Mouse (Mus musculus) lung, embryonic 15.5 days (tissue): ENCODE data around the gene Tmem234. TPM values are rescaled to one million over a fixed set of nuclear protein-coding genes. Genes with fewer than 3 reads are reported as not detected.

Experiments used
- ATAC-seq: fragments of 200-750 bp; cut with Nextera tagmentation; 2 replicates; pipeline ENCODE4 v1.8.0; 2017; ENCODE audit warnings: moderate number of reproducible peaks, borderline replicate concordance; ENCODE audit not compliant: low FRiP score, low TSS enrichment; ENCODE audit errors: extremely low read depth
- H3K27ac ChIP-seq: fragments of 300-500 bp; sonication (generic); 2 replicates; pipeline ENCODE4 v1.5.1; 2015; ENCODE audit warnings: moderate library complexity, mild to moderate bottlenecking, inconsistent platforms
- H3K27me3 ChIP-seq: fragments of 300-500 bp; sonication (generic); 2 replicates; pipeline ENCODE4 v1.6.1; 2015; ENCODE audit warnings: inconsistent platforms
- H3K36me3 ChIP-seq: fragments of 300-500 bp; sonication (generic); 2 replicates; pipeline ENCODE4 v1.6.1; 2015; ENCODE audit warnings: inconsistent platforms
- H3K4me1 ChIP-seq: fragments of 300-500 bp; sonication (generic); 2 replicates; pipeline ENCODE4 v1.6.1; 2015; ENCODE audit warnings: inconsistent platforms
- H3K4me2 ChIP-seq: fragments of 300-500 bp; sonication (generic); 2 replicates; pipeline ENCODE4 v1.6.1; 2015; ENCODE audit warnings: inconsistent platforms, mild to moderate bottlenecking, moderate library complexity
- H3K4me3 ChIP-seq: fragments of 300-500 bp; sonication (generic); 2 replicates; pipeline ENCODE4 v1.5.1; 2015; ENCODE audit warnings: mild to moderate bottlenecking, inconsistent platforms
- H3K9ac ChIP-seq: fragments of 300-500 bp; sonication (generic); 2 replicates; pipeline ENCODE4 v1.6.1; 2015; ENCODE audit warnings: inconsistent platforms
- H3K9me3 ChIP-seq: fragments of 300-500 bp; sonication (generic); 2 replicates; pipeline ENCODE4 v1.6.1; 2016; ENCODE audit warnings: inconsistent platforms
- WGBS: fragments of 180-500 bp; shearing (Covaris S2); methylation state at CpG from one replicate; pipeline ENCODE4 v1.1.7; 2015; 5-methylcytosine and 5-hydroxymethylcytosine counted together
- polyA plus RNA-seq: library from polyadenylated mRNA; unstranded; fragments of >200 nt; fragmentation: Nextera tagmentation; extraction: Ambion mirVana; gene quantifications from 2 replicates; pipeline ENCODE4 v1.2.1, GENCODE M21; 2015

The Tmem234 gene
- polyA plus RNA-seq, 1 experiment from 2014 or later = 191 TPM

DNA sequence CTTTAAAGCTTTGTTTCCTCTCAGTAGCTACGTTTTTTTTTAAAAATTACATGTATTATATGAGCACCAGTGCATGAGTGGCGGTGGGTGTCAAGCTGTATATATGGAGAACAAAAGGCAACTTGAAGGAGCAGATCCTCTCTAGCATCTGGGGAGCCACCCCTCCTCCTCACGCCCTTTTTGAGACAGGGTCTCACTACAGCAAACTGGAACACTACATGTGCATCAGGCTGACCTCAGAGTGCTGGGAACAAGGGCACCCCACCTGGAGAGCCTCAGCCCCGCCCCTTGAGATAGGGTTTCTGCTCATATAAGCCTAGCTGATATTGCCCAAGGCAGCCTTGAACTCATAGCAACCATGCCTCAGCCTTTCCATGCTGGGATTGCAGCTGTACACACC, 25.0 kb downstream of the Tmem234 start:
- Histone ChIP-seq H3K4me1 (peaks cover 42% of the 10 kb centered on the region), H3K4me3 (no peak overlapping the region), H3K27ac (peak overlapping the region; percentile 84), H3K36me3 (peaks cover 43% of the 10 kb centered on the region), H3K9me3 (no peaks in the 10 kb centered on the region), H3K27me3 (no peaks in the 10 kb centered on the region), H3K9ac (0 out of 2 replicates have a peak overlapping the region, but pooled peaks have one; percentile 31), H3K4me2 (peak overlapping the region; percentile 71)
- no peak for ATAC-seq
- WGBS = 45% methylated on average over 4 of the region's 4 CpGs

DNA sequence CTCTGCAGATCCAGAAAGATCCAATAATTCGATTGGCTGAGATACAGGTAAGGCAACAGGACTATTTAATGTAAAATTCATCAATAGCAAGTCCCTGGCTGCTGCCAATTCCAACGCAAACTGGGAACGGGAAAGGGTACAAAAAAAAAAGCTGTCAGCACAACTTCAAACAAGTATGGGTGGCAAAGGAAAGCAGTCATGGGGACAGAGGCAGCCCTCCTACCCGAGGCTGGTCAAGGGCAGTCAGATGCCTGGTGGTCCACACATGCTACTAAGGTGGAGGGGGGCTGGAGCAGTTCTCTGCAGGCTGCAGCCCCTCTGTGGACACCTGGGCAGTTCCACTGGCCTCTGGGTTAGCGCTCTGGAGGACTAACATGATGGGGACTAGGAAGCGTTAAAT, 25.6 kb downstream of the Tmem234 start:
- H3K4me3 ChIP-seq = no peak overlapping the region
- H3K36me3 ChIP-seq = peaks cover 48% of the 10 kb centered on the region
- no peak overlapping the region for H3K4me2 ChIP-seq
- H3K9ac ChIP-seq = no peak overlapping the region
- 61% methylated on average over 6 of the region's 6 CpGs for WGBS
- peaks cover 43% of the 10 kb centered on the region for H3K4me1 ChIP-seq
- H3K27me3 ChIP-seq = no peaks in the 10 kb centered on the region
- H3K27ac ChIP-seq = no peak overlapping the region
- ATAC-seq = no peak
- H3K9me3 ChIP-seq = no peaks in the 10 kb centered on the region

DNA sequence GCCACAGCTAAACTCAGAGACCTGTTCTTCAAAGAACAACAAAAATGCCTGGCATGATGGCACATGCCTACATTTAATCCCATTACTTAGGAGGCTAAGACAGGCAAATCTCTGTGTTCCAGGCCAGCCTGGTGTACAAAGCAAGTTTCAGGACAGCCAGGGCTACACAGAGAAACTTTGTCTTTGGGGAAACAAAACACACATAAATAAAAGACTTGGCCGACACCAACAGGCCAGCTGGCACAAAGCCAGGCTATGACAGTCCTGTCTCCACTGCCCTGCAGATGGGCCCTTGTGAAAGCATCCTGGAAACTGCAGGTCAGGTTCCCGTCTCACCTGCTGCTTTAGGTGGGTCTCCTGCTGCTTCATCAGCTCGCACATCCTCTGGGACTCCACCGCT, 30.5 kb downstream of the Tmem234 start:
- Histone ChIP-seq H3K36me3 (peaks cover 96% of the 10 kb centered on the region), H3K27me3 (no peaks in the 10 kb centered on the region), H3K27ac (no peak overlapping the region), H3K9ac (no peak overlapping the region), H3K9me3 (no peaks in the 10 kb centered on the region), H3K4me1 (peaks cover 17% of the 10 kb centered on the region), H3K4me3 (no peak overlapping the region), H3K4me2 (no peak overlapping the region)
- ATAC-seq = no peak
- 70% methylated on average over 4 of the region's 4 CpGs for WGBS

DNA sequence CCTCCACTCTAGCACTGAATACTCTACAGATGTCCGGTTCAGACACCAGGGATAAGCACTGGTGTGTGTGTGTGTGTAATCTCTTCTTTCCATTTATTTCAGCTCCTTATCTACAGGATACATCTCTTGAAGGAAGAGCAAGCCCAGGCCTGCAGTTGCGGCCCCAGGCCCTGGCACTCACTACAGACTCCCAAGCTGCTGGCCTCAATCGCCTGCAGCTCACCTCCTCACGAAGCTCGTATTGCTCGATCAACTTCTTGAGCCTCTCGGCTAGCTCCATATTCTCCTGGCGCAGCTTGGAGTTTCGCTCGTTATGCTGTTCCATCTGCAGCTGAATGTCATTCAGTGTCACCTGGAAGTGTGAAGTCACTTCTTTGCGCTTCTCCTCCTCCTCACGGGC, 31.4 kb downstream of the Tmem234 start:
- Histone ChIP-seq H3K4me2 (no peak overlapping the region), H3K9ac (no peak overlapping the region), H3K4me3 (no peak overlapping the region), H3K4me1 (peaks cover 8% of the 10 kb centered on the region; the same call in 1 of the 2 replicates), H3K36me3 (peaks cover 97% of the 10 kb centered on the region), H3K27ac (no peak overlapping the region), H3K9me3 (no peaks in the 10 kb centered on the region), H3K27me3 (no peaks in the 10 kb centered on the region)
- WGBS = 87% methylated on average over 12 of the region's 12 CpGs
- no peak for ATAC-seq

DNA sequence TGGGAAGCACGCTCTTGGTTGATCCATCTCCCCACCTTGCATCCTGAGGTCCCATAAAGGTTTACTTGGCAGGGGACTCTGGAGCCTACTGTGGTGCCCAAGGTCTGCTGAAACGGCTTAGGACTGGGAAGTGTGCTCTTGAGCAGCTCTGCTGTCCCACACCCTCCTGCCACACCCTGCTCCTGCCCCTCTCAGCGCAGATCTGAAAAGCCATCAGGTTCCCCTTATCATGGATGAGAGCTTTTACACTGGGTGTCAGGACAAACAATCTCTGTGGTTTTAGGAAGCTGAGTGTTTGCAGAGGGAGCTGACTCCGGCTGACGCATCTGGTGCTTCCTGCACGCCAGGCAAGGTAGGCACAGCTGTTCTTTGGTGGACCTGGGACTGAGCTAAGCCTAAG, 33.4 kb downstream of the Tmem234 start:
- no peak overlapping the region for H3K4me2 ChIP-seq
- no peak overlapping the region for H3K9ac ChIP-seq
- ATAC-seq = no peak
- H3K27ac ChIP-seq = no peak overlapping the region
- peaks cover 94% of the 10 kb centered on the region for H3K36me3 ChIP-seq
- no peaks in the 10 kb centered on the region for H3K9me3 ChIP-seq
- no peak overlapping the region for H3K4me3 ChIP-seq
- H3K27me3 ChIP-seq = no peaks in the 10 kb centered on the region
- peaks cover 16% of the 10 kb centered on the region for H3K4me1 ChIP-seq
- 74% methylated on average over 6 of the region's 6 CpGs for WGBS

DNA sequence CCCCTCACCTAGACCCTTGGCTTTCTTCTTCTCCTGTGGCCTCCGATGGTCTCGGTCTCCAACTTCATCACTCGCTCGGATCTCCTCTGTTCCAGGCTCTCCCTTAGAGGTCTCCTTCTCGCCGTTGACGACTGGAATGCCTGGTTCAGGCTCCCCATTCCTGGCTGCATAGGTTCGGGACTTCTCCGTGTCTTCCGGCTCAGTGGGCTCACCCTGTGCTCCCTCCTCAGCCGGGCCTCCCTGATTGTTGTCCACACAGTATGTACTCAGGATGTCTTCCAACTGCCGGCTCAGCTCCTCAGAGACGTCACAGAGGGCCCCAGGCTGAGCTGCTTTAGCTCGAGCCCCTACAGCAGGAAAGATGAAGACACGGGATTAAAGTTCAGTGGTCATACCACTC, 38.8 kb downstream of the Tmem234 start:
- Histone ChIP-seq H3K4me1 (peaks cover 29% of the 10 kb centered on the region), H3K4me3 (peak overlapping the region; percentile 65), H3K27me3 (no peaks in the 10 kb centered on the region), H3K4me2 (peak overlapping the region; percentile 88), H3K36me3 (peaks cover 48% of the 10 kb centered on the region), H3K9ac (no peak overlapping the region; the same call in 1 of the 2 replicates), H3K27ac (no peak overlapping the region), H3K9me3 (no peaks in the 10 kb centered on the region)
- no peak for ATAC-seq
- whole genome bisulfite sequencing = 79% methylated on average over 15 of the region's 15 CpGs

DNA sequence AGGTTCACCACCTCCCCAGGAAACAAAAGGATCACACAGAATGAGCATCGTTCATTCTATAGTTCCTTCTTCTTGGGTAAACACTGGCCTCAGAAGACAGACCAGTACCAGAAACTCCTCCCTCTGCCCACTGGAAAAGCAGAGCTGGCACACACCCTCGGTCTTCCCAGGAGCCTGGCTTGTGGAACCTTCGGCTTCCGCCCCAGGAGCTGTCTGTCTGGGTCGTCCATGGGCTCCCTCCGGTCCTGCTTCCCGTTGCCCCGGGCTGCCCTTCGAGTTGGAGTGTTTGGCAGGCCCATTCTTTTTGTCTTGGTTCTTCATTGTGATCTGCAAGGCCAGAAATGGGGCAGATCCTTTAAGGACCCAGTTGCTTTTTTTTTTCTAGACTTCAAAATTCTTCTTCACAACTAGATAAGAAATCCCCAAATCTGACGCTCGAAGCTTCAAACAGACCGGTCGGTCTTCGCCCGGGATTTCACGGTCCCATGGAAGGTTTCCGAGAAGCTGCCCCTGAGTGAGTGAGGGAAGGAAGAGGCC, 39.7 kb downstream of the Tmem234 start:
- WGBS = 2% methylated on average over 17 of the region's 17 CpGs
- H3K9me3 ChIP-seq = no peaks in the 10 kb centered on the region
- peaks cover 29% of the 10 kb centered on the region for H3K4me1 ChIP-seq
- ATAC-seq = no peak
- H3K27ac ChIP-seq = peak overlapping the region; percentile 96
- H3K36me3 ChIP-seq = peaks cover 48% of the 10 kb centered on the region
- peak overlapping the region; percentile 88 for H3K4me2 ChIP-seq
- H3K4me3 ChIP-seq = peak overlapping the region; percentile 65
- peak overlapping the region; percentile 78 for H3K9ac ChIP-seq
- no peaks in the 10 kb centered on the region for H3K27me3 ChIP-seq

DNA sequence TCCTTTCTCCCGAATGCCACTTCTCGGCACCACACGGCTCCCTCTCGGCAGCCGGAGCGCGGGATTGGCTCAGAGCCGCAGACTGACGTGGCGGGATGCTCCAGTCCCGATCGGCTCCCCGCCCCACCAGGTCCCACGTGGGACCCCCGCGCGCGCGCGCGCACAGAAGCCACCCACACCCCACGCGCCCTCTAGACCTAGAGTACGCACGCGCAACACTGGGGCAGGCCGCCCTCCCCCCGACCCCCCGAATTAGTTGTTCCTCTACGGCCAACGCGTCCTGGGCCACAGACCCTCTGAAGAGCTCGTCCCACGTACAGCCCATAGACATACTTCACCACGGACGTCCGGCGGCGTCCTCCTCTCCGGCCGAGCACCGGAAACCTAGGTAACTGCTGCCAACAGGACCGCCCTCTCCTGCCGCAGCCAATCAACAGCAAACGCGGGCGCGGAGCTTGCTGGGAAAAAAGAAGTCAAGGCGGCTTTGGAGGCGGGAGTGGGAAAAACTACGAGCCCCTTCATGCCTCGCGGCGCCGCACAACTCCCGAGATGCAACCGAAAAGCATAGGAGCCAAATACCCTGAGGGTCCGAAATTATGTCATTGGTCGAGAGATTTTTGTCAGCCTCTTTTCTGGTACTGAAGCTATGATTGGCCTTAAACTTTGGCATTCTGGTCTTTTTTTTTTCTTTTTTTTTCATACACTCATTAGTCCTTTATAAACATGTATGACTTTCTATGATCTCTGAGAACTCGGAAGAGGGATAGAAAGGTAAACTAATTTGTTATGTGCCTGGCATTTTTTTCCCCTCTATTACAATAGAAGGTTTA, 40.4 kb downstream of the Tmem234 start, which contains the start of gene Txlna:
Txlna (minus strand) TSS at position 428 of the 830 bp plus-strand sequence.
- WGBS = under 1% methylated on average over 60 of the region's 60 CpGs
- H3K4me3 ChIP-seq = peak within 1 kb of the TSS; percentile 65
- peak; percentile 95 for ATAC-seq
- H3K9ac ChIP-seq = peak within 1 kb of the TSS; percentile 78
- peaks cover 29% of the 10 kb centered on the region for H3K4me1 ChIP-seq
- H3K27me3 ChIP-seq = no peaks in the 10 kb centered on the region
- H3K27ac ChIP-seq = peak within 1 kb of the TSS; percentile 96
- no peaks in the 10 kb centered on the region for H3K9me3 ChIP-seq
- peaks cover 49% of the 10 kb centered on the region for H3K36me3 ChIP-seq
- H3K4me2 ChIP-seq = peak within 1 kb of the TSS; percentile 88

DNA sequence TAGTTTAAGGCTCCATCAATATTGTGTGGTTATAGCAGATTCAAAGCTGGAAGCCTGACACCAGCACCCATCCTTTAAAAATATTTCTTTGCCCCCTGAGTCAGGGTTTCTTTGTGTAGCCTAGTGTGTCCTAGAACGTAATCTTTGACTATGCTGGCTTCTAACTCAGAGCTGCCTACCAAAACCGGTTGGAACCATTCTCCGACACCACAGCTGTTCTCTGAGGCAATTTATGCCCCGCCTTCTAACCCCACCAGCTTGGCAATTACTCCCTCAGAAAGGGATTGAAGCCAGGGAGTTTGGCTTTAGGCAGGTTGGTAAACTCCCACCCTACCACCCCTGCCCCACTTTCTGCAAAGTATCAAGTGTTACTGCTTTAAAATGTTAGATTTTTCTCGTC, 41.3 kb downstream of the Tmem234 start:
- 45% methylated on average over 5 of the region's 5 CpGs for WGBS
- Histone ChIP-seq H3K27me3 (no peaks in the 10 kb centered on the region), H3K4me3 (0 out of 2 replicates have a peak overlapping the region, but pooled peaks have one; percentile 65), H3K4me2 (peak overlapping the region; percentile 88), H3K27ac (peak overlapping the region; percentile 44; the same call in 1 of the 2 replicates), H3K9me3 (no peaks in the 10 kb centered on the region), H3K36me3 (peaks cover 48% of the 10 kb centered on the region), H3K4me1 (peaks cover 29% of the 10 kb centered on the region), H3K9ac (0 out of 2 replicates have a peak overlapping the region, but pooled peaks have one; percentile 22)
- no peak for ATAC-seq

DNA sequence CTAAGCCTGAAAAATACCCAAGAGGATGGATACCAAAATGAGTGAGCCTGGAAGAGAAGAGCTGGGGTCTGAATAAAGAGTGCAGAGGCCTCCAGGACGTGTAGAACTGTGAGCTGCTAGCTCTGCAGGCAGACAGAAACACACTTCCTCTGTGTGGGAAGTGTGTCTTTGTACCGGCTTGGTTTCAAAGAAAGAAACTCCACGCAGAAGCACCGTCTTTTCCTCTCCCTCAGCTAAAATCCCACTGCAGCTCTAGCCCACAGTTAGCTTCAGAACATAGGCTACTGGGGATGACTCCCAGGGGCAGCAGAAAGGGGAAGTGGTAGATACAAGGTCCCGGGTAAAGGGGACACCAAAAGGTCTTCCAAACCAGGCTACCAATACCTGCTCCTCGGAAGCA, 44.7 kb downstream of the Tmem234 start:
- Histone ChIP-seq H3K9me3 (no peaks in the 10 kb centered on the region), H3K4me1 (peaks cover 6% of the 10 kb centered on the region; the same call in 1 of the 2 replicates), H3K4me3 (no peak overlapping the region), H3K4me2 (no peak overlapping the region), H3K27ac (no peak overlapping the region), H3K9ac (no peak overlapping the region), H3K36me3 (peaks cover 59% of the 10 kb centered on the region), H3K27me3 (no peaks in the 10 kb centered on the region)
- WGBS = 82% methylated on average over 6 of the region's 6 CpGs
- no peak for ATAC-seq

DNA sequence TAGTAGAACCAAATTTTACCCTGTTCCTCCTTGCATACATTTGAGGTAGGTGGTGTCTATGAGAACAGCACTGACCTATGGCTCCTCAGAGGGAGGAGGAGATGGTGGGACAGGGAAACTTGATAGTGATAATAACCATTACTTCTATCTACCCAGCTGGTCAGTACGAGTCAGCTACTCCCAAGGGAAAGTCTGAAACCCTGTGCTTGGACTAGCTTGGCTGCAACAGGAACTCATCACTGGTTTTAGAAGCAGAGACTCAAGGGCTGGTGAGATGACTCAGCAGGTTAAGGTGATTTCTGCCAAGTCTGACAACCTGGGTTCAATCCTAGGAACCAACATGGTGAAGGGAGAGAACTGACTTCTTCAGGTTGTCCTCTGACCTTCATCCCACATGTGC, 48.2 kb downstream of the Tmem234 start:
- H3K36me3 ChIP-seq = peaks cover 90% of the 10 kb centered on the region
- no peak overlapping the region for H3K4me2 ChIP-seq
- no peaks in the 10 kb centered on the region for H3K9me3 ChIP-seq
- H3K4me1 ChIP-seq = no peaks in the 10 kb centered on the region
- no peak overlapping the region for H3K4me3 ChIP-seq
- WGBS = 81% methylated on average over 1 of the region's 1 CpGs
- no peak overlapping the region for H3K27ac ChIP-seq
- no peak overlapping the region for H3K9ac ChIP-seq
- H3K27me3 ChIP-seq = no peaks in the 10 kb centered on the region
- no peak for ATAC-seq

DNA sequence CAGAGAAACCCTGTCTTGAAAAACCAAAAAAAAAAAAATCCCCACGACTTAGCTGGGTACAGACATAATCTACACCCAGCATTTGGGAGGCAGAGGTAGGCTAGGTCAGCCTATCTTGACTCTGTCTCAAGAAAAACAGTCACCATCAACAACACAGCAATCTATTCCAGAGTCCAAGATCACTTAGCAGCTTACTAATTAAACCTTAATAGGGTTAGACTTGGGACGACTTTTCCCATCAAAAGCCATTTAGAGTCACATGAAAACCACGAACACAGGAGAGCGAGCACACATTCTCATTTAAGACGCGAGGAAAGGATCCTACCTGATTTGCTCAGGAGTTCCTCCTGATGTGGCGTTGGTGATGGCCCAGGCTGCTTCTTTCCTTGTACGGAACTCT, 49.9 kb downstream of the Tmem234 start:
- no peaks in the 10 kb centered on the region for H3K27me3 ChIP-seq
- no peaks in the 10 kb centered on the region for H3K4me1 ChIP-seq
- 93% methylated on average over 8 of the region's 8 CpGs for WGBS
- H3K27ac ChIP-seq = no peak overlapping the region
- ATAC-seq = no peak
- H3K9me3 ChIP-seq = no peaks in the 10 kb centered on the region
- H3K9ac ChIP-seq = no peak overlapping the region
- H3K4me2 ChIP-seq = no peak overlapping the region
- no peak overlapping the region for H3K4me3 ChIP-seq
- H3K36me3 ChIP-seq = peaks cover 95% of the 10 kb centered on the region
